Mouse (Mus musculus) ES-E14 (cell line): ENCODE data around the gene 1700001K19Rik. TPM values are rescaled to one million over a fixed set of nuclear protein-coding genes. Genes with fewer than 3 reads are reported as not detected.
A peak's percentile ranks its signal among the peaks of the same experiment; 100 is the strongest.
"Not testable (repeated sequence)": the region's sequence is repeated elsewhere in the genome, so short reads cannot be mapped to it uniquely, and the experiment has no call there.

Source experiments
- DNase-seq: peaks from one replicate; pipeline ENCODE4 v3.0.0-alpha.2; 2013; ENCODE audit warnings: low read depth, low spot score
- H3K27ac ChIP-seq: 2 replicates; pipeline ENCODE4 v1.5.1; 2012; ENCODE audit warnings: low read depth, mild to moderate bottlenecking, low read length, moderate library complexity, mixed read lengths; ENCODE audit not compliant: poor library complexity, insufficient read depth, severe bottlenecking
- H3K36me3 ChIP-seq: 2 replicates; pipeline ENCODE4 v1.6.1; 2012; ENCODE audit warnings: mild to moderate bottlenecking, low read length, moderate library complexity, mixed read lengths; ENCODE audit not compliant: control insufficient read depth, poor library complexity, insufficient read depth, severe bottlenecking
- H3K4me1 ChIP-seq, 2 experiments: fragments of 150-350 bp in 1 of 2; sonication (generic) in 1 of 2; 2 replicates each; pipeline ENCODE4 v1.6.1; 2012; ENCODE audit warnings: low read length in 2 of 2, mild to moderate bottlenecking in 1 of 2, mixed read lengths in 1 of 2; ENCODE audit not compliant: control insufficient read depth in 2 of 2, insufficient read depth in 2 of 2, poor library complexity in 1 of 2
- H3K4me3 ChIP-seq, 2 experiments: fragments of 150-350 bp in 1 of 2; sonication (generic) in 1 of 2; 2 replicates each; pipeline ENCODE4 v1.5.1; 2012; ENCODE audit warnings: low read length in 2 of 2, low read depth in 1 of 2, mild to moderate bottlenecking in 1 of 2, mixed read lengths in 1 of 2; ENCODE audit not compliant: insufficient read depth in 1 of 2, poor library complexity in 1 of 2, severe bottlenecking in 1 of 2
- H3K9ac ChIP-seq: 2 replicates; pipeline ENCODE4 v1.6.1; 2012; ENCODE audit warnings: low read depth, mild to moderate bottlenecking, low read length, mixed read lengths; ENCODE audit not compliant: poor library complexity, insufficient read depth, severe bottlenecking
- H3K9me3 ChIP-seq: fragments of 150-350 bp; sonication (generic); 2 replicates; pipeline ENCODE4 v1.6.1; 2012; ENCODE audit warnings: low read depth, mild to moderate bottlenecking, low read length; ENCODE audit not compliant: control insufficient read depth, insufficient read depth
- CHD2 ChIP-seq: IDR thresholded peaks from 2 replicates; pipeline ENCODE4 v1.6.1; 2014; ENCODE audit warnings: mild to moderate bottlenecking, low read depth, low read length, inconsistent platforms
- HCFC1 ChIP-seq: IDR thresholded peaks from 2 replicates; pipeline ENCODE4 v1.6.1; 2012; ENCODE audit warnings: low read length, inconsistent platforms, borderline replicate concordance; ENCODE audit not compliant: insufficient read depth
- MAFK ChIP-seq: IDR thresholded peaks from 2 replicates; pipeline ENCODE4 v1.6.1; 2014; ENCODE audit warnings: mild to moderate bottlenecking, low read depth, low read length, inconsistent platforms; ENCODE audit not compliant: insufficient read depth
- ZC3H11A ChIP-seq: IDR thresholded peaks from 2 replicates; pipeline ENCODE4 v1.6.1; 2012; ENCODE audit warnings: low read depth, mild to moderate bottlenecking, inconsistent platforms, low read length, borderline replicate concordance
- ZNF384 ChIP-seq: IDR thresholded peaks from 2 replicates; pipeline ENCODE4 v1.6.1; 2012; ENCODE audit warnings: low read depth, low read length, inconsistent platforms
- in situ Hi-C, 2 experiments: fragments of 600-800 bp; cut with MboI; formaldehyde crosslinking; loops; one replicate each; pipeline ENCODE4 v1.15.1; 2025; ENCODE audit warnings: low sequenced_read_pairs in 2 of 2, inconsistent platforms in 1 of 2; ENCODE audit not compliant: unreplicated experiment in 2 of 2
- total RNA-seq: library from RNA; depleted of rRNA; stranded (reverse); fragments of 300-350 nt; gene quantifications from 2 replicates; pipeline ENCODE4 v1.2.3, GENCODE M21; 2012

1700001K19Rik gene
- total RNA-seq, 1 experiment = not detected

- Histone ChIP-seq H3K9me3 (no peaks in the 10 kb centered on the region), H3K9ac (peak within 1 kb of the TSS; percentile 79), H3K36me3 (no peaks in the 10 kb centered on the region), H3K4me3 (peak within 1 kb of the TSS; percentile 46 to 49), H3K4me1 (peaks cover 9 to 29% of the 10 kb centered on the region in 2 experiments; a peak in 3 of 4 replicates), H3K27ac (peak within 1 kb of the TSS; percentile 98)
- in situ Hi-C loops = no loop called here
- TF ChIP-seq HCFC1 (no peak), CHD2 (no peak), ZNF384 (peak; percentile 60; the same call in 1 of the 2 replicates)
- peak; percentile 76 for DNase-seq
Measured at GRCm38 (mm10) chr12:110702556-110702955, 20.1 kb upstream of the 1700001K19Rik start, which contains the start of gene Hsp90aa1. Gene Hsp90aa1, minus strand, starts transcription at chr12:110702728.

DNA sequence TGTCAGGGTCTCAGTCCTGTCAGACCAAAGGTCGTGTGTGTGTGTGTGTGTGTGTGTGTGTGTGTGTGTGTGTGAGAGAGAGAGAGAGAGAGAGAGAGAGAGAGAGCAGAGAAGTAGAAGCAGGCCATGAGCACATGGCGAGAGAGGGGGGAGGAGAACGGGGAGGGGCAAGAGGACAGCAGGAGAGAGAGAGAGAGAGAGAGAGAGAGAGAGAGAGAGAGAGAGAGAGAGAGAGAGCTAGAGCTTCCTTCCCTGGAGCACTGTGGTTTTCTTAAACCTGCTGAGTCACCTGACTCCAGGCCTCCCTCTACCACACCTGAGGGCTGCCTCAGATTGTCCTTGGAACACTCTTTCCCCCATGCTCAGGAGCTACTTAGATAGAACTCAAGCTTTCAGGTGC, 18.9 kb upstream of the 1700001K19Rik start:
- DNase-seq, in situ Hi-C loops, H3K9me3 ChIP-seq, H3K36me3 ChIP-seq: not testable (repeated sequence)
- Histone ChIP-seq H3K9ac (peak overlapping the region; percentile 79), H3K27ac (peak overlapping the region; percentile 98), H3K4me3 (peak overlapping the region in 1 of 2 experiments; percentile 49; a peak in 2 of 4 replicates), H3K4me1 (peaks cover 7 to 23% of the 10 kb centered on the region in 2 experiments; a peak in 3 of 4 replicates)
- TF ChIP-seq MAFK = peak; percentile 68; the same call in 1 of the 2 replicates

- Histone ChIP-seq H3K4me1 (peaks cover 7 to 20% of the 10 kb centered on the region in 2 experiments; a peak in 3 of 4 replicates), H3K4me3 (peak overlapping the region in 1 of 2 experiments; percentile 49; a peak in 2 of 4 replicates), H3K9me3 (no peaks in the 10 kb centered on the region), H3K9ac (peak overlapping the region; percentile 79), H3K27ac (peak overlapping the region; percentile 98), H3K36me3 (peaks cover 2% of the 10 kb centered on the region; the same call in 1 of the 2 replicates)
- TF ChIP-seq ZNF384 = no peak
- no peak for TF ChIP-seq HCFC1
- no peak for TF ChIP-seq ZC3H11A
- TF ChIP-seq MAFK = no peak
- no peak for TF ChIP-seq CHD2
- no peak for DNase-seq
- in situ Hi-C loops = no loop called here
Measured at GRCm38 (mm10) chr12:110700730-110701129, 18.3 kb upstream of the 1700001K19Rik start.

DNA sequence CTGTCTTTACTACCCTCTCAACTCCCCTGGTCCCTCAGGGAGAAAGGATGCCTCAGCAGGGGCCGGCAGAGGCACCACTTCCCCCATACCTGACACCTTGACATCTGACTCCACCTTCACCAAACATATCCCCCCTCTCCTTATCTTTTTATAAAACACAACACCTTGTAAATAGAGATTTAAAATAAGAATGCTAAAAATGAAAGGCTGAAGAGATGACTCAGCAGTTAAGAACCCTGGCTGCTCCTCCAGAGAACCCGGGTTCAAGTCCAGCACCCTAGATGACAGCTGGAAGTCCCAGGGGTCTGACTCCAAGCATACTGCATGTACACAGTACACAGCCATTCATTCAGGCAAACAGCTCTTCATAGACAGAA, 16.7 kb upstream of the 1700001K19Rik start:
- in situ Hi-C loops = loop anchor here in 1 of 2 experiments (25.0 kb wide), 1 partner anchor 838 kb away; the partner anchor contains the start of gene Eif5
- DNase-seq = no peak
- Histone ChIP-seq H3K4me3 (peak overlapping the region; percentile 41 to 80; a peak in 3 of 4 replicates), H3K27ac (peak overlapping the region; percentile 96; the same call in 1 of the 2 replicates), H3K9ac (peak overlapping the region; percentile 83), H3K4me1 (peaks cover 7 to 12% of the 10 kb centered on the region in 2 experiments; a peak in 3 of 4 replicates), H3K36me3 (peaks cover 16% of the 10 kb centered on the region), H3K9me3 (no peaks in the 10 kb centered on the region)
- no peak for TF ChIP-seq HCFC1
- TF ChIP-seq MAFK = peak; percentile 83
